Mouse (Mus musculus): Measurements from ENCODE around the gene Ms4a3.

Gene Ms4a3

DNA sequence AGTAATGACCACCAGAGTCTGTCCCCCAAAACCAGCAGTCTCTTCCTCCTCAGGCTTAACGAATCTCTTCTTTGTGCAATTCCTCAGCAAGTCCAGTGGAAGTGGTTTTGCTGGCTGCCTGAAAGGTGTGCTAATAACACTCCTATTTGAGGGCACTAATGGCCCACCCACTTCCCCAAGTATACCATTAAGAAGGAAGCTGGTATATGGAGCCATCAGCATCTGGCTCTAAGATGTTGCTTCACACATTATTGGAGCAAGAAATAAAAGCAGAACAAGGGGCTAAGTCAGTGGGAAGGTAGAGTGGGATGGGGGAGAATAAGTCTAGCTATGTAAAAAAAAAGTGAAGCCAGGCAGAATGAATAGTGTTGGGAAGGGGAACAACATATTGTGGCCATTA, at the start of gene Ms4a3:
Ms4a3 (minus strand) TSS at position 120 of the 400 bp plus-strand sequence.
- no peak for DNase-seq (ENCODE audit: inconsistent ontology term)

DNA sequence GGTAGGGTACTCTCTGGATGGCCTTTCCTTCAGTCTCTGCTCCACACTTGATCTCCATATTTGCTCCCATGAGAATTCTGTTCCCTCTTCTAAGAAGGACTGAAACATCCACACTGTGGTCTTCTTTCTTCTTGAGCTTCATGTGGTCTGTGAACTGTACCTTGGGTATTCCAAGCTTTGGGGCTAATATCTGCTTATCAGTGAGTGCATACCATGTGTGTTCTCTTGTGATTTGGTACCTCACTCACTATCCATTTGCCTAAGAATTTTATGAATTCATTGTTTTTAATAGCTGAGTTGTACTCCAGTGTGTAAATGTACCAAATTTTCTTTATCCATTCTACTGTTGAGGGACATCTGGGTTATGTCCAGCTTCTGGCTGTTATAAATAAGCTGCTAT, 20.9 kb upstream of the Ms4a3 start:
- no peak for DNase-seq (ENCODE audit: inconsistent ontology term)

DNA sequence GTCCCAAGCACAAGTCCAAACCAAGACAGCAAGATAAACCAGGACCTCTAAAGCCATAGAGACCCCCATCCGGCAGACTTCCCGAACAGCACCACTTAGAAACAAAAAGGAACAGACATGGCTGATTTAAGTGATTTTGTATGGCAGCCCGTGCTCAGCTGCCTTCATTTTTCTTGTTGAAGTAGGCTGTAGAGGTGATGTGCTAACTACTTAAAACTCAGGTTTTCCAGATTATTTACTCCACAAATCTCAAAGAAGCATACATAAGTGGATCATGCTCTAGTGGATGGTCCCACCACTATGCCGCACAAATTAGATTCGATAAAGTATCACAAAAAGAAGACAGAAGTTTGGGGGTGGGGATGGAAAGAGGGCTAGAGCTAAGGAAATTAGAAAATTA, 19.8 kb upstream of the Ms4a3 start, which contains the start of gene Oosp2:
Oosp2 (minus strand) TSS at position 101 of the 400 bp plus-strand sequence.
- DNase-seq (ENCODE audit: inconsistent ontology term) = no peak

DNA sequence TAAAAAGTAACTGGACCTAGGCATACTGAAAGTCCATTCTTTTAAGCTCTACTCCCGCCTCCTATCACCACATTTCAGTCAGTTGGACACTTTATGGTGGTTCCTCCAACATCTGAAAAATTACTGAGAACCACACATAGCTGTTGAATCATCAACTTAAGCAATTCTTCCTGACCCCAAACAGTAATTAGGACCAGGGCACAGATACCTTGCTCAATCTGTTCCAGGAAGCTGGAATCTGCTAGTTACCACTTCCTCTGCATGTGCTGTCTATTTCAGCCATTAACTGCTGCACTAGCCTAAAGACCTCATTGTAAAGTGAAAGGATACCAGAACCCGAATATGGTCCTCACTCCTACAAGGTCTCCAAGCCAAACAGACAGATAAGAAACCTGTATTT, 18.5 kb upstream of the Ms4a3 start:
- DNase-seq (ENCODE audit: inconsistent ontology term) = no peak

DNA sequence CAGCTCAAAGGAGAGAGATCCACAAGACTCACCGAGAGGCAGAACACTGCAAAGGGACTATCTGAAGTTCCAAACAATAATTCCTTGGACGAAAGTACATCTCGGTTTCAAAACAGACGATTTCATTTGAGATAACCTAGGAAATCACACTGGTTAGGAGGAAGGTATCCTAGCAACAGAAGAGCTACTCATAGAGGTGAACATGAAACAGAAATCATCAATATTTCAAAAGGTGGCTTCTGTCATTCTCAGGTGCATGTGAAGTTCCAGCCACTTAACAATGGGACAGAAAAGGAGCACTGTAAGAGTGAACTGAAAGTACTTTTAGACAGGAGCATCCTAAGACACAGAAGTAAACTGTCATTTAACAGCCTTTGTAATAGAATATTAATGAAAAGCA, 8.9 kb upstream of the Ms4a3 start:
- no peak for DNase-seq (ENCODE audit: inconsistent ontology term)

DNA sequence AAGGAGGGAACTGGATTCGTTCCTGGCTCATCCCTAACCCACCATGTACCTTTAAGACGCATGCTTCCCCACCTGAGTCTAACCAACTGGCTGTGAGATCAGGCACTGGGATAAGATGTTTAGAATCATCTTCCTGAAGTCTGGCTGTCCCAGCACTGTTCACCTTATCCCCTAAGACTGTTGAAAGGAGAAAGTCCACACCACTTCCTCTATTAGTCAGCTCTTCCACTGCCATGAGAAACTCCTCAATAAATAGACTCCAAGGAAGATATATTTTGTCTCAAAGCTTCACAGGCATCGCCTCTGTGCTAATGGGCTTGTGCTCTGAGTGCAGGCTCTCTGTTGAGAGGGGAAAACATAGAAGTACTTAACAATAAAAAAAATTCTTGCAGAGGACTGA, 5.5 kb upstream of the Ms4a3 start:
- DNase-seq (ENCODE audit: inconsistent ontology term) = no peak

DNA sequence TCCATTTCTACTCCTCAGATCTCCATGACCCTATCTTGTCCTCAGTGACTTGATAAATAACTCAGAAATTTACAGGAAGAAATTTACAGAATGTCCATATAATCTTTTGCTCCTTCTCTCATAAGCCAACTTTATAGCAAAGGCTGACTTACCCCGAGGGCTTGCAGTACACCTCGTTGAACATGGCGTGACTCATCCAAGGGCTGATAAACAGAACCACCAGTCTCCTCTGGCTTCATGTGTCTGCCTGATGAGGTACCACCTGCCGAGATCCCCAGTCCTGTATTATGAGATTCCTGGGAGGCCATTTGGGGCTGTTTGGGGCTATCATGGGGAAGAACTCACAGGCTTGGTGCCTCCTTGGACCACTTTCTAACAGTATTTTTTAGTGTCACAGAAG, 1.6 kb downstream of the Ms4a3 start:
- peak; percentile 2 for DNase-seq (ENCODE audit: inconsistent ontology term)

DNA sequence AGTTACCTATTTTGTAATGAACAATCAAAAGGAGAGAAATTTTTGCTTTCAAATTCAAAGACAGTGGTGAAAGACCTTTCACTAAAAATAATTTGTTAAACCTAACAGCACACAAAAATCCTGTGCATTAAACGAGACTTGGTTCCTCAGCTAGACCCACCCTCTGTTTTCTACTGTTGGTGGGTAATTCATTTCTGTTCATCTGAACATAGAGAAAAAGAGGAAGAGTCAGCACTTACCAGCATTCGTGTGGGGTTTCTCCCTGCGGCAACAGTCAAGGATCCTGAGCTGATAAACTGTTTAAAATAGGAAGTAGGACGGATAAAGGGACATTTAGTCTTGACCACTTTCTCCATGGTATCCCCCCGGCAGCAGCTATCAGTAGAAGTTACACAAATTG, 5.1 kb downstream of the Ms4a3 start:
- DNase-seq (ENCODE audit: inconsistent ontology term) = no peak

DNA sequence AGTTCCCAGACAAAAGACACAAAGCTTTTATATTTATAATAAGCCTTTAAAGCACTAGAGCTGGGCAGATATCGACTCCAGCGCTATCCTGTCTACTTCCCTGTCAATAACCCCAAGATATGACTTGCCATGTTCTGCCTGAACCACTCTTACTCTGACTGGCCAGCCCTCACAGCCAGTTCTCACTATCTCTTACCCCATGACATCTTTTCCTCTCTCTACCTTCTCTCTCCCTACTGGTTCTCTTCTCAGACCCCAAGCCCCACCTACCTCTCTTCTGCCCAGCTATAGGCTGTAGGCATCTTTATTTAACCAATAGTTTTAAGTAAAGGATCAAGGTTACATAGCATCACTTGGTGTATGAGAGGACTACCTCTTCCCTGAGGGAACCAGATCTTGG, 6.3 kb downstream of the Ms4a3 start:
- no peak for DNase-seq (ENCODE audit: inconsistent ontology term)

DNA sequence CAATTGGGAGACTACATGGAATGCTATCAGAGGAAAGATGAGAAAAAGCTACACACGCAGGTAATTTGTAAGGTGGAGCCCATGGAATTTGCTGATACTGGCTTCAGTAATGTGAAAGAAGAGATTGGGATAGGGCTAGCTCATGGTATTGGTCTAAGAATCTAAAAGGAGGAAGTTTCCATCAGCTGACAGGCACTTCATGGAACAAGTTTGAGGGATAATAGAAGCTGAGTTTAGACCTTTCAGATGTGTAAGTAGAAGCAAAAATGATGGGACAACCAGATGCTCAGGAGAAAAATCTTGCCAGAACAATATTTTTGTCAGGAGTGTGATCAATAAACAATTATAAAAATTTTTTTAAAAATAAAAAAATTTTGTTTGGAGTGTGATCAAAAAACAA, 6.9 kb downstream of the Ms4a3 start:
- DNase-seq (ENCODE audit: inconsistent ontology term) = no peak

DNA sequence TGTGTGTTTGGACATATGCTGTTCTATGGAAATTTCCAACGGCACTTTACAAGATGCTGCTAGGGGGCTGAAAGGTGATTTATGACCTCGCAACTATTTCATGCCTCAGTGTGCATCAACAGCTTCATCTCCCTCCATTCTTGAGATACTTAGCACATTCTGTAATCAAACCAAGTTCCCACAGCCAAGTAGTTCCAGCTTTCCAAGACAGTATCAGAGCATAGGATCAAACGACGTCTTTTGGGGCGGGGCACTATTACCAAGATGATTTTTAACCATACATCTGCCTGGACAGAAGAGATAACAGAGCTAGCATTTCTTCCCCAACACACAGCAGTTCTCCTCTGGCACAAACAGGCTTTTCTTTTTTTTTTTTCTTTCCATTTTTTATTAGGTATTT, 15.4 kb downstream of the Ms4a3 start:
- no peak for DNase-seq (ENCODE audit: inconsistent ontology term)

DNA sequence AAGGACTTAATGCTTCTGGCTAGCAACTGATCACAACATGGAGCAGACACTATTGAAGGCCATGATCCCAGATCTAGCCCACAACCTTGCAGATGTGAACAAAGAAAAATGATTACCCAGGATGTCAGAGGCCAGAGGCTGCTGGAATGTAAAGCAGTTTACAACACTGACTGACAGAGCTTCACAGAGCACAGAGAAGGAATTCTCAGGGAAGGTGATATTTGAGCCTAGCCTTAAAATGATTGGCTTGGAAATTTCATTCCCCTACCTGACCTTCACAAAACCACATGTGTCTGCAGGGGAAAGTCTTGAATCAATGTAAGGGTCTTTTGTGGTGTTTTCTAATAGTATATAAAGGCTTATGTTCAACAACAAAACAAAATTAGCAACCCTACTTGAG, 15.9 kb downstream of the Ms4a3 start:
- no peak for DNase-seq (ENCODE audit: inconsistent ontology term)

DNA sequence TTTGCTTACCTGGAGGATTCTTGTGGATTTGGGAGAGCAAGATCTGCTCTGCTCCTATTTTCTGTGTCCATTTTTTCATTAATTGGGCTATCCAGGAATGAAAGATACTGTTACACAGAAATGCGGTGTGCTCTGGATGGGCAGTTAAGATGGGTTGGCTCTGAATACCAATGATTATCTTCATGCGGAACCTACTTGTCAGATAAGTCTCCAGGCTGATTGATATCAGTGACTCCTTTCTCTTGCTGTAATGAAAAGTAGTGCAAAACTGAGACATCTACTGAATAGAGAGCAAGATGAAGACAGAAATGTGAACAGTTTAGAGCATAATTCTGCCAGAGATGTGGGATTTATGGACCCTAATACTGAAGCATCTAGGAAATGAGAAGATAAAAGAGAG, 17.1 kb downstream of the Ms4a3 start, which contains the start of gene Ms4a2:
Ms4a2 (minus strand) TSS at position 169 of the 400 bp plus-strand sequence.
- DNase-seq (ENCODE audit: inconsistent ontology term) = no peak

DNA sequence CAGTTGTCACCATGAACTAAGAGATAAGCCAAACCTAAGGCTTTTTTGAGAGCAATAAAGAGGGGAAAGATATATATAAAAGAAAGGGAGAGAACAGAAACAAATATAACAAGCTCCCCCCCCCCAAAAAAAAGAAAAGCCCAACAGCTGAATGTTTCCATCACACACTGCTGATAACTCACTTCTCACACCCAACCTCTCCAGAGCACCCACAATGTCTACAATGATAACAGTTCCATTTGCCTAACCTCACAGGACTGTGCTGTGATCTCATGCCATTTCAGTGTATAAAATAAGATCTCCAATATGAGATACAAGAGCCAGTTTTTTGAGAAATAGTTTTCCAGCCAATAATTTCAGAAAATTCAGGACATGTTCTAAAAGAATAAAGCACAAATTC, 22.7 kb downstream of the Ms4a3 start:
- DNase-seq (ENCODE audit: inconsistent ontology term) = no peak

DNA sequence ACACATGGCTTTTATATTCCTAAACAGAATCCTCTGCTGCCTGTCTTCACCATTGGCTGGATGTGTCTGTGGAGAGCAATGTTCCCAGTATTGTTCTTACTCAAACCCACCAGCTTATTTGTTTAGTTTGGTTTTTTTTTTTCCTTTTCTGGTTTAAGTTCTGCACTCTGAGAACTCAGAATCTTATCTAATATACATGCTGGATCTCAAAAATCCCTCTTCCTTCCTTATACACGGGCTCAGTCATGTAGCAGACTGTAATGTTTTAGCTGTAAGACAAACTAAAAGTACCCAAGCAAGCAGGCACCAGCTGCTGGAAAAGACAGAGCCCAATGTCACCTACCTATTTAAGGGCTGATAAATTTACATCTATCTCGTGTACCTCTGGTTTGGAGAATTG, 25.8 kb downstream of the Ms4a3 start:
- DNase-seq (ENCODE audit: inconsistent ontology term) = no peak

DNA sequence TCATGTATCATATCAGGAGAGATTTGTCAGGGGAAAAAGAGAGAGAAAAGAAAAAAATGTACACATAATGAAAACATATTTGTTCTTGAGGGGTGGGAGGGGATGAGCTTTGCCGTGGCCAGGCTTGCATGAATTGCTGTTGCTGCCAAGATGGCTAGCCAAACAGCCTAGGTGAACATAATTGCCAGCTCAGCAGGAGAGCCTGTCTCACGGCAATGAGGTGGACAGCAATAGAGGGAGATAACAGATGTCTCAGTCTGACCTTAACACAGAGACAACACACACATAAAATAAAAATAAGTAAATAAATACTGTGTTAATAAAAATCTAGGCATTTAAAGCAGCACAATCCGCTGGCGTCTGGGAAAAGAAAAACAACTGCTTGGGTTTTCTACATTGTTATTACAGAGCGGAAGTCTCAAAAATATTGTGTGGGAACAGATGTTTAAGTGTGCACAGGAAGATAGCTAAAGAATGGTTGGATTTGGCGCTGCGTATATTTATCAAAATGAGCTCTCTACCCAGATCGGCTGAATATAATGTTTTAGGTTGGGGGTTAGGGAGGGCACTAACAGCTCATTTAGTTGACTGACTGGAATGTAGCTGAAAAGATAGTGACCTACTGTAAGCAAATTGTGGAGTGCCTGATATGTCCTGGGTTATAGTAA, 26.7 kb downstream of the Ms4a3 start:
- DNase-seq (ENCODE audit: inconsistent ontology term) = no peak

DNA sequence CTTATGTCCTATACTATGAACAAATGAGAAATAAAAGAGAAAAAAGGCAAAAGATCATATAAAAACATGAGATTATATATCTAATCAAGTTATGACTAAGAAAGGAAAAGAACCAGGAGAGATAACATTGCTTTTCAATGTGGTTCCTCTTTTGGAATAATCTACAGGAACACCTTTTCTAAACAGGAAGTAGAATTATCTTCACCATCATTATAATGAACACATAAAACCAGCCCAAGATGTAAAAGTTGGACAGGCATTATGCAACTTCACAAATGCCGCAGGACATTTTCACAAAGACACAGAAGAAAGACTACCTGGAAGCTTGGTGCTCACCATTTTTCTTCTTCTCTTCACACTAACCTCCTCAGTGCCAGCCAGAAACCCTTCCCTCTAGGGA, 27.6 kb downstream of the Ms4a3 start:
- no peak for DNase-seq (ENCODE audit: inconsistent ontology term)

DNA sequence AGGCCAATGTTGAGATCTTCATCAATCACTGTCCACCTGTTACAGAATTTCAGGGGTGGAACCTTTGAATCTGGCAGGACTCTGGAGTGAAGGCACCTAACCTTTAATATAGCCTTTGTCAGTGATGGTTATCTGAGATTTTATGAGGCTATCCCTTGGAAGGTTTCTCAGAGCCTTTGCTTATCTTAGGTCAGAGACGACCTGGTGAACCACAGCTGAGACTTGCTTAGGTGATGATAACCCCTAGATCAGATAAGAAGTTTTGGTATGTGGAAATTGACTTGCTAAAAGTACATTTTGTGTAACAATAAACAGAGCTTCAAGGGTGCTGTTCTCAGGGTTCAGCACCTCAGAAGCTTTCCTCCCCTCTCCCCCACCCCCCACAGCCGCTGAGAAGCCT, 28.4 kb downstream of the Ms4a3 start:
- DNase-seq (ENCODE audit: inconsistent ontology term) = no peak

DNA sequence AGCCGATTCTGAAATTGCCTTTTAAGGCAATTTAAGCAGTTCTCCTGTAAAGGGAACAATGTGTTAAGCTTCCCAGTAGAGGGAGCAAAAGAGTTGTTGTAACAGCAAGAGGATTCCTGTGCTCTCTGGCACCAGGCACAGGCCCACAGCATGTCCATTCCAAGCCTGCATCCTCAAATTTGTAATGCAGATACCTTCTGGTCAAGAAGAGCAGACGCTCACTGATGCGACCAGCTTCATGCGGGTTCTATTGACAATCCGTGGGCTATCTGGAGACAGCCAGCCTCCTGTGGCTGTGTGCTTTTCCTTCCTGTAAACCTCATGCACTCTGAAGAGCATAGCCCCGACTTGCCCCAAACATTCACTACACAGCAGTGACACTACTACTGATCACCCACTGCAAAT, 29.1 kb downstream of the Ms4a3 start:
- DNase-seq (ENCODE audit: inconsistent ontology term) = peak; percentile 44

DNA sequence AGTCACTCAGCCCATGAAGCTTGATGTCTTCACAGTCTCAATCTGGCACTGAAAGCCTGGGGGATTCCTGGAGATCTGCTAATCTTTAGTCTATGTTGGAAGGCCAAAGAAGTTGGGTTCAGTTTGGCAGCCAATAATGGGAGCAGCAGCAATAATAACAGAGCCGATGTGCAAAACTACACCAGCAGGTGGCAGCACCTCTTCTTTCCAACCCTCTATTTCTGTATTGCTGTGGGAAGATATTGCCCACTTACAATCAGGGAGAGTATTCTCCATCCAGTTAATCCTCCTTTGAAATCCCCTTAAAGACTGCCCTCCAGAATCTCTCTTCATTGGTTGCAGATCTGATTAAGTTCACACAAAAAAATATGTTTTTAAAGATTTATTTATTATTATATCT, 32.5 kb downstream of the Ms4a3 start:
- DNase-seq (ENCODE audit: inconsistent ontology term) = peak; percentile 20

DNA sequence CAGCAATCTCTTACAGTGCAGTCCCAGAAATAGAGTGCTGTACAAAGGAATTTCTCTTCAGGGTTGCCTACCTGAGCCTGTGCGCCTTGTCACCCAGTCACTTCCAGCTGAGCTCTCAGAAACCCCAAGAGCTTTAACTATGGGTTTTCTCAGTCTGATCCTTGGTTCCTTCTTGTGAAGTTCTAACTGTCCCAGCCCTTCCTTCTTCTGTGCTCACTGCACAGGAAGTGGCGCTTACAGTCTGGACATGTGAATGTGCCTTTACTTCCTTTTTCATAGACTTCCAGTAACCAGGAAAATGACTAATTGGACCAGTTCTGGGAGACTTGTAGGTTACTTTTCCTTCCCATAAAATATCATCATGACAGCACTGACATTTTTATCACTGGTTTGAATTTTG, 36.0 kb downstream of the Ms4a3 start, which contains the start of gene Ms4a6d:
Ms4a6d (minus strand) TSS at position 247 of the 400 bp plus-strand sequence.
- DNase-seq (ENCODE audit: inconsistent ontology term) = no peak

DNA sequence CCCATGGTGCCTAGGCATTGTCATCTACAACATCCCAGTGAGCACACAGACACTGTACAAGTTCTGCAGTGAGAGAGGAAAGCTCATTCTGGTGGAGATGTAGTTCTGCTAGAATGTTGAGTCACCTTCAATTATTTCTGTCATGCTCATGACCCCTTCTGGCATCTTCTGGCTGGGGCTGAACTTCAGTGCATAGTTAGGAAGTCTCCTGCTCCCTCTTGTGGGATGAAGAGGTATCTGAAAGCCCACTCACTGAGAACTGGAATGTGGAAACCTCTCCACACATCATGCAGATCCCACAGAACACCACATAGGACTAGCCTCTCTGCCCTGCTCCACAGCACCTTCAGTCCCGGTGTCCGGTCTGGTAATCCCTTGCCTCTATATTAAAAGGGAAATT, 38.6 kb downstream of the Ms4a3 start:
- peak; percentile 65 for DNase-seq (ENCODE audit: inconsistent ontology term)

DNA sequence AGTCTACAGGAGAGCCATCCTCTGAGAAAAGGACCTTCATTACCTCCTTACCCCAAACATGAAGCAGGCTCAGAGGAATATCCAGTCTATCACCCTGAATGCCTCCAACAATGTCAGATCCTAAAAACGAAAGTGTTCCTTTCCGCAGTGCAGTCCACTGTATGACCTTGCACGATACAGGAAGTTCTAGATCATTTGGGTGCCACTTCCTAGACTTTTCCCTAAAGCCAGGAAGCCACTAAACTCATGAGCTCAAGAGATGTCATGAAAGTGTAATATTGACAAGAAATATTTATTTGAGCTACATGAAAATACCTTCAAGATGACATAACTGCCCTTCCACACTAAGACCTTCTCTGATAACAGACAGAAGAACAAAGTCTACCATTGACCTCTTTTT, 39.3 kb downstream of the Ms4a3 start:
- no peak for DNase-seq (ENCODE audit: inconsistent ontology term)

DNA sequence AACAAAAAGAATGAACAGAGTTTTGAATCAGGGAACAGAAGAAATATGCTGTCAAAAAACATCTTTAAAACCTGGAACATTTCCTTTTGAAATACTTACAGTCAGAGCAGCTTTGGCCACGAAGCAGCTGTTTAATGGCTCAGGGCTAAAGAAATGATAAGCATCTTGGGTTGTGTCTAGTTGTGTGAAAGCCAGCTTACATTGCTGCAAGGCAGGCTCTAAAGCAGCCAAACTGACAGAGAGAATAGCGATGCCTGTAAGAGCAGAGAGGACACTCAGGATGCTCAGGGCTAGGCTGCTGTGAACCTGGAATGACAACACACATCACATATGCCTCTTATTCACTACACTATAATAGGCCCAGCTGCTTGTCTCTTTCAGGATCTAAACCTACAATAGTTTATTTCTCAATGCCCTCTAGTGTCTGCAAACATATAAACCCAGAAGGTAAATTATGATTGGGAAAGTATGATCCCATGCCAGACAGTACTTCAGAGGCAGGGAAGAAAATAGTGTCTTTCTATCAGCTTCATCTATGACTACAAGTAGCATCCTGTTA, 50.7 kb downstream of the Ms4a3 start:
- DNase-seq (ENCODE audit: inconsistent ontology term) = no peak

All from Muller cell, postnatal 12 days (primary cell).